ENCODE assay signal across 14 mouse cellular contexts in the genomic region with DNA sequence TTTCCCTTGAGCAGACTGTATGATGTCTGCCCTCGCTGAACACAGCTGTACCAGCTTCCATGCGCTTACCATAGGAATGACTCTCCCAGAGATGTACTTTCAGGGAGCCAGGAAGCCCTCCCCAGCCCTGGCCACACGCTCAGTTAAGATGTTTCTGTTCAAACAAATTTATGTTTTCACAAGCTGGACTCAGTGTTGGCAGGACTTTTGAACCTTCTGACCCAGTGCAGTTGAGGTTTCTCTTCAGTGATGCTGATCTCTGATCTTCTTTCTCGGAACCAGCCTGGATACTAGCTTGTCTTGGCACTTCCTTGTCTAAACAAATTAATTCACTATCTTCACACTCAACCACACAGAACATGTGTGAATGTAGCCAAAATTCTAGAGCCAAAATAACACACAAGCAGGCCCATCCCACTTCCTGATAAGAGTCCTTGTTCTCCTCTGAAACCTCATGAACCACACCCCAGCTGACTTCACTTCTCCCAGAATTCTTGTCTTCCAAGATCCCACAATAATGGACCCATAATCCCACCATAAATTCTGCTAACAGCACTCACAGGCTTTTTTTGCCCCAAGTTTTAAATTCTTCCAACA. TPM values are rescaled to one million over a fixed set of nuclear protein-coding genes. Genes with fewer than 3 reads are reported as not detected.
DNase-seq lines count a peak whose midpoint lies in the region; ATAC-seq lines count a peak whose summit lies in the region.
"Had no signal": no experiment of that assay in that cellular context is flagged by ENCODE, and none has a peak within 500 bp of the region (broad histone marks: within the 10 kb centered on the region; RNA-seq: fewer than 3 reads in every experiment).

No protein-coding gene starts in this region.

- H3K9me3 ChIP-seq in megakaryocyte, embryonic 14.5 days: no peaks in the 10 kb centered on the region
- no peaks in the 10 kb centered on the region for H3K9me3 ChIP-seq in liver, embryonic 11.5 days (ENCODE audit: control insufficient read depth, low read length)
- H3K9me3 ChIP-seq: hindbrain, embryonic 15.5 days; liver, embryonic 12.5 days had no signal

- H3K4me1 ChIP-seq in megakaryocyte, embryonic 14.5 days: peaks cover 75% of the 10 kb centered on the region
- H3K4me1 ChIP-seq in liver, embryonic 11.5 days (replicated peaks; ENCODE audit: control insufficient read depth, insufficient read depth, low read length): no peaks in the 10 kb centered on the region

- H3K9ac ChIP-seq in liver, embryonic 11.5 days (ENCODE audit: low read depth, low read length): no peak overlapping the region
- H3K9ac ChIP-seq: forebrain, postnatal 0 days; hindbrain, embryonic 15.5 days; liver, embryonic 12.5 days had no signal

- H3K4me3 ChIP-seq in megakaryocyte, embryonic 14.5 days (replicated peaks): peak overlapping the region; percentile 6
- H3K4me3 ChIP-seq in liver, embryonic 11.5 days (ENCODE audit: low read depth, low read length): no peak overlapping the region
- H3K4me3 ChIP-seq: hindbrain, embryonic 15.5 days; liver, embryonic 12.5 days had no signal

- no peak for ATAC-seq in megakaryocyte, adult 5-6 weeks (ENCODE audit: poor library complexity, severe bottlenecking)
- no peak for ATAC-seq in liver, embryonic 11.5 days (replicated peaks; ENCODE audit: low FRiP score)
- ATAC-seq: forebrain, postnatal 0 days; liver, embryonic 12.5 days had no signal

- no peaks in the 10 kb centered on the region for H3K27me3 ChIP-seq in megakaryocyte, embryonic 14.5 days (replicated peaks)
- no peaks in the 10 kb centered on the region for H3K27me3 ChIP-seq in liver, embryonic 11.5 days (replicated peaks; ENCODE audit: control insufficient read depth, insufficient read depth, low read length)
- H3K27me3 ChIP-seq: hindbrain, embryonic 15.5 days; liver, embryonic 12.5 days had no signal

- DNase-seq in heart, adult 18-20 months: peak; percentile 57 to 83
- no peak for DNase-seq in heart, postnatal 4 days
- DNase-seq in kidney, postnatal 36 days: peak; percentile 53 to 74
- no peak for DNase-seq in cerebellum, postnatal 4 days (ENCODE audit: low spot score in 2 of 2)
- no peak for DNase-seq in liver, embryonic 11.5 days (ENCODE audit: low spot score)
- DNase-seq in adrenal gland, postnatal 10 days: no peak
- DNase-seq: cerebellum, adult 11-12 months; embryo, embryonic 11 days; forebrain, postnatal 0 days had no signal

- 64% methylated on average over 4 of the region's 4 CpGs for WGBS in liver, embryonic 11.5 days

- peaks cover 4% of the 10 kb centered on the region for H3K36me3 ChIP-seq in megakaryocyte, embryonic 14.5 days (replicated peaks; ENCODE audit: low read length)
- no peaks in the 10 kb centered on the region for H3K36me3 ChIP-seq in liver, embryonic 11.5 days (ENCODE audit: control insufficient read depth, insufficient read depth, low read length)
- H3K36me3 ChIP-seq: hindbrain, embryonic 15.5 days; liver, embryonic 12.5 days had no signal

- H3K27ac ChIP-seq in liver, embryonic 11.5 days (ENCODE audit: low read depth, low read length): no peak overlapping the region
- H3K27ac ChIP-seq: hindbrain, embryonic 15.5 days; liver, embryonic 12.5 days had no signal

- H3K4me2 ChIP-seq in liver, embryonic 11.5 days: no peak overlapping the region
- H3K4me2 ChIP-seq: hindbrain, embryonic 15.5 days; liver, embryonic 12.5 days; midbrain, embryonic 11.5 days had no signal

RNA-seq across cellular contexts. Expression of a gene that starts 22.6 kb away (rescaled TPM):
- total RNA-seq in heart, adult 18-20 months (2021): 10 to 100 TPM; 13.0 to 15.4 TPM
- total RNA-seq in heart, postnatal 4 days (2021): 10 to 100 TPM; 15.1 to 15.5 TPM
- polyA plus RNA-seq in megakaryocyte, embryonic 14.5 days (2012; ENCODE audit: insufficient read depth, low replicate concordance): 0.27 and 0.30 TPM in 2 replicates
- total RNA-seq in megakaryocyte, adult 5-6 weeks (2015): 3.5 and 5.1 TPM in 2 replicates
- total RNA-seq in megakaryocyte, adult 5-6 weeks (2017): 5.5 and 6.9 TPM in 2 replicates
- polyA plus RNA-seq in liver, embryonic 11.5 days (2014; fragmentation: Nextera tagmentation; extraction: Ambion mirVana): 2.6 TPM in 2 replicates
- total RNA-seq in adrenal gland, postnatal 10 days (2021): 10 to 100 TPM in 1 of 2 experiments, 1 to 10 TPM in 1; 9.7 to 11.4 TPM

Comparison
In these comparisons a context has a peak if more than half of its experiments do, and no peak if none do; other contexts are left out.
1. DNase-seq: peak in heart, adult 18-20 months (2 of 2) and kidney, postnatal 36 days (2 of 2); none in heart, postnatal 4 days (single experiment), cerebellum, postnatal 4 days (0 of 2), liver, embryonic 11.5 days (single experiment) and adrenal gland, postnatal 10 days (single experiment).